Mouse (Mus musculus) spleen, adult 2 months (tissue): Measurements from ENCODE around the gene Ffar2.

Experiments used
- CTCF ChIP-seq: fragments of 200-500 bp; IDR thresholded peaks from 2 replicates; pipeline ENCODE4 v1.5.1; 2011; ENCODE audit warnings: mild to moderate bottlenecking, inconsistent platforms; ENCODE audit not compliant: insufficient read depth, insufficient read length, insufficient replicate concordance; ENCODE audit errors: extremely low read depth
- POLR2A ChIP-seq: fragments of 200-500 bp; IDR thresholded peaks from 2 replicates; pipeline ENCODE4 v1.6.1; 2011; ENCODE audit warnings: low read depth, low read length, inconsistent platforms

DNA sequence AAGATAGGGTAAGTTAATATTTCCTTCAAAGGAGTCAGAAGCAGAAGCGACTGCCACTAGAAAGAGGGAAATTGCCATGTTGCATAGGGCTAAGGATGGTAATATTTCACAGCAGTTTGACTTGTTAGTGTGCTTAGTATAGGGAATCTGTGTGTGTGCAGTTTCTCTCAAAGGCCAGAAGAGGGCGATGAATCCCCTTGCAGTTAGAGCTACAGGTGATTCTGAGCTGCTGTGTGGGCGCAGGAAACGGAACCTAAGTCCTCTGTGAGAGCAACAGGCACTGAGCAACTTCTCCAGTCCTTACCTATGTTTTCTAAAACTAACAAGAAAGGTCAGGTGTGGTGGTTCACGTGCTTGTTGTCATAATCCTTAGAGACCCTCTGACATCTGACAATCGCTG lies 13.3 kb downstream of the Ffar2 start:
- TF ChIP-seq CTCF (peak; percentile 35; the same call in 1 of the 2 replicates), POLR2A (no peak)
